Mouse (Mus musculus) MEL (cell line): ENCODE measurements around the gene Actn3.

Experiments
- CTCF ChIP-seq, 3 experiments: IDR thresholded peaks in 2 of 3; conservative IDR thresholded peaks in 1 of 3; 2 replicates each; pipeline ENCODE4 v1.5.1; 2011 to 2012; ENCODE audit warnings: low read length in 3 of 3, low read depth in 2 of 3, mild to moderate bottlenecking in 2 of 3, improper control_type of control experiment in 1 of 3, inconsistent platforms in 1 of 3, mixed read lengths in 1 of 3, moderate library complexity in 1 of 3; ENCODE audit not compliant: control insufficient read depth in 1 of 3, insufficient read depth in 1 of 3, poor library complexity in 1 of 3, severe bottlenecking in 1 of 3
- EP300 ChIP-seq, 2 experiments: IDR thresholded peaks; 2 replicates each; pipeline ENCODE4 v1.6.1; 2011; ENCODE audit warnings: improper control_type of control experiment in 2 of 2, low read length in 2 of 2, low read depth in 1 of 2, mild to moderate bottlenecking in 1 of 2
- NELFE ChIP-seq: IDR thresholded peaks from 2 replicates; pipeline ENCODE4 v1.6.1; 2011; ENCODE audit warnings: low read depth, low read length, improper control_type of control experiment
- NRF1 ChIP-seq: IDR thresholded peaks from 2 replicates; pipeline ENCODE4 v1.6.1; 2014; ENCODE audit warnings: low read depth, mild to moderate bottlenecking, inconsistent platforms, low read length, improper control_type of control experiment, moderate library complexity; ENCODE audit not compliant: poor library complexity, insufficient read depth, severe bottlenecking
- POLR2A ChIP-seq, 2 experiments: IDR thresholded peaks; 2 replicates each; pipeline ENCODE4 v1.6.1; 2011 to 2012; ENCODE audit warnings: low read length in 2 of 2, mild to moderate bottlenecking in 2 of 2, control low read depth in 1 of 2, improper control_type of control experiment in 1 of 2, low read depth in 1 of 2, moderate library complexity in 1 of 2; ENCODE audit not compliant: control insufficient read depth in 1 of 2, insufficient read depth in 1 of 2, poor library complexity in 1 of 2

- no peak for TF ChIP-seq CTCF (IDR thresholded peaks at IDR 0.05 in 2 of 3, conservative IDR thresholded peaks at IDR 0.05 in 1 of 3; ENCODE audit: control insufficient read depth in 1 of 3, insufficient read depth in 1 of 3, low read depth in 2 of 3, low read length in 3 of 3, poor library complexity in 1 of 3, severe bottlenecking in 1 of 3)
- TF ChIP-seq NRF1, result no peak
- no peak for TF ChIP-seq POLR2A (IDR thresholded peaks at IDR 0.05; ENCODE audit: control insufficient read depth in 1 of 2, insufficient read depth in 1 of 2, low read depth in 1 of 2, low read length in 2 of 2, poor library complexity in 1 of 2)
- no peak for TF ChIP-seq EP300 (IDR thresholded peaks at IDR 0.05; ENCODE audit: low read depth in 1 of 2, low read length in 2 of 2)
- no peak for TF ChIP-seq NELFE
These were observed 43.7 kb downstream of the Actn3 start for GRCm38 (mm10) chr19:4833977-4834376.
